Mouse (Mus musculus) layer of hippocampus, adult 9-11 months (tissue): ENCODE data around the gene Foxred1.

ENCODE experiments used
- DNase-seq: peaks from one replicate; pipeline ENCODE4 v3.0.0; 2022

Foxred1 gene

GRCm38 (mm10) chr9:35188700-35189099 is 22.2 kb downstream of the Foxred1 start:
- peak; percentile 60 for DNase-seq

DNA sequence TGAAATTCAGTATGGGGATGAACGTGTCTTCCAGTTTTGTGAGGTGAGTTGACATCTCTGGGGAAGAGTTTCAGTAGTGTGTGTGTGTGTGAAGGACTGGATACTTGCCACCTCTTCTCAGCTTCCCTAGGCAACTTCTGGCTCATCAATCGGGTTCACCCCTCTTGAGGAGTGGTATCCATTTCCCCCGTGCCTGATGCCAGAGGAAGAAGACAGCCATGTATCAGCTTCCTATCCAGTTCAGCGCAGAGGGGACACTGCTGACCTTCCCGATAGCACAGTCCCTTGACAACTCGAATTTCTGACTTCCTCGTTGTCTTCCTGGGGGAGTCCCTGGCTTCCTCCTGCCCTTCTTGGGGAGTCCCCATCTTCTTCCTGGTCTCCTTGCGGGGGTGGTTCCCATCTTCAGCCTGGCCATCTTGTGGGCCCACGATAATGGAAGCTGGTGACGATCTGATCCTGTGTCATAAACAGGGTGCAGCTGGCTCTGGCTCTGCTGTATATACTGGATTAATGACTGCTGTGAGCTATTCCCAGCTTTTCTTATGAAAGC is 23.4 kb downstream of the Foxred1 start:
- no peak for DNase-seq

DNA sequence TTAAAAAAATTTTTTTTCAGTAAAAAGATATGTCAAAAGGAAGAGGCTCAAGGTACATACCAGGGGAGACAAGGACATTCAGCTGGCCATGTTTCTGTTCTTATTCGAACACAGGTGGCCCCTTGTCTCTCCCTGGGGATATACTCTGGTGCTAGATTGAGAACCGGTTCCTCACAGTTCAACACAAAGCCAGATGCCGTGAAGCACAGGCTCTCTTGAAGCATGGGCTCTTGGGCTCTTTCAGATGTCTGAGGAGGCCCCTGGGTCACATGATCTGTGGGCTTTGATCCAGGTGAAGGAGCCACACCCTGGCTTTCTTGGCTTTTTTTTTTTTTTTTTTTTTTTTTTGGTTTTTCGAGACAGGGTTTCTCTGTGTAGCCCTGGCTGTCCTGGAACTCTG is 24.4 kb downstream of the Foxred1 start:
- DNase-seq, result no peak

DNA sequence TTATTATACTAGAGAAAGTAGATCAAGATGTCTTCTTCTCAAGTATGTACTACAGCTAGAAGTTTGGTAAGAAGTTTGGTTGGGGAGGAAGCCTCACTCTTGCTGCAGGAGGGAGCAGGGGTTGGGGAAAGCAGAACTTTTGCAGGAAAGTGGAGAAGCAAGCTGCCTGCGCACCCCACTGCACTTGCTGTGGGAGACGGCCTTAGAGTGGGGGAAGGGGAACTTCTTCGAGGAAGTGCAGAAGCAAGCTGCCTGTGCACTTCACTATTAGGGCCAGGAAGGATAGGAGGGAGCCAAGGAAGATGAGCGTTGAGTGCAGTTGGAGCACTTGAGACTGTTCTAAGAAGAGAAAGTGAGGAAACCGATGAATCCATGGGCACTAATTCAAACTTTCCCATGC is 27.5 kb downstream of the Foxred1 start:
- DNase-seq, result no peak

GRCm38 (mm10) chr9:35182832-35183231 is 28.0 kb downstream of the Foxred1 start:
- DNase-seq, result no peak

DNA sequence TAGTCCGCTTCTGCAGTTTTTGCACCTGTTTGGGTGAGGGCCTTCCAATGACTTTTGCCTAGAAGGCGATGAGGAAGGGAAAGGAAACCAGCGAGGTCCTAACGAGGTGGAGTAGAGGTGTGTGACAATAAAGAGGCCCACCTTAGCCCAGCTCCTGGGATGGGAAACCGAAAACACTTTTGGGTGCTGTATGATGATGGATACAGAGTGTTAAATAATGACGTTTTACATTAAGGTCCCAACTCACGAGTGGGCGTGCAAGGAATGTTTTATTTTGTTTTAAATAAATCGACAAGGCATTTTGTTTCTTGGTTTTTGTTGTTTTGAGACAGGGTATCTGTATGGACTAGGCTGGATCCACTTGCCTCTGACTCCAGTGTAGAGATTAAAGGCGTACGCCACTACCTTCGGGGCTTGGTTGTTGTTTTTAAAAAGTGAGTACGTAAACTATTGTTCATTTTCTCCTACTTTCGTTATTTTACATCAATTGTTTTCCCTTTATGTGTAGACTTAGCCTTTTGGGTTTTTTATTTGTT is 34.7 kb downstream of the Foxred1 start:
- DNase-seq, result no peak

DNA sequence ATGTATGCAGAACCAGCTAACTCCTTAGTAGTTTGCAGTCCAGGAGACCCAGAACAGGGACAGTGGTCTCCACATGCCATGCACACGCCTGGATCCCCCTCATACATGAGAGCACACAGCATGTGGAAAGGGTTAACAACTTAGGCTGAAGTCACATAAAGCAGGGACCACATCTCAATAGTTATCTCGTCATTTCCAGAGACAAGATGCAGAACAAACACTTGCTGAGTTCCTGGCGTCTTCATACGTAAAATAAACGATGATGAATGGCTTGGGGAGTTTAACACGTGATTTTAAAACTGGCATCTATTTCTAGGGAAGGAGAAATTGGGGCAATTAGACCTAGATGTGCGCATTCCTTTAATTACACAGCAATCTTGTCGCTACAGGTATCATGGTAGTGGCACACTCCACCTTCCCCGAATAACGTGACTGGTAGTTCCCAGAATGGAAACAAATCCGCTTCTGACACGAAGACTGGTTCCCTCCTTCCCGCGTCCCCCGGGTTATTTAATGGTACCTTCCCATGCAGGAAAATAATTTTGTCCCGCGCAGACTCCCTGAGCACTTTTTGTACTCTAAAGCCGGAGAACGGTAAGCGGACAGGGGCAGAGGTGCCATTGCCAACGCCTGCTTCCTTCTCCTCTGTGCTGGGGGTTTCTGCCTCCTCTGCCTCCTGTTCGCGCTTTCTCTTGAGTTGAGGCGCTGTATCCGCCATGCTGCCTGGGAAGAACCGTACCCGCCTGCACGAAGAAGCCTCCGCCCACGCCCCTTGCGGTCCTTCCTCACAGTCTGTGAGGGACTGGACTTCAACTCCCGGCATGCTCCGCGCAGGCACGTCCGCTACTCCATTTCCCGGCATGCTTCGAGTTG is 35.4 kb downstream of the Foxred1 start, which contains the start of gene Dcps:
Dcps (minus strand) TSS at position 811 of the 873 bp plus-strand sequence.
- DNase-seq, result peak; percentile 97

DNA sequence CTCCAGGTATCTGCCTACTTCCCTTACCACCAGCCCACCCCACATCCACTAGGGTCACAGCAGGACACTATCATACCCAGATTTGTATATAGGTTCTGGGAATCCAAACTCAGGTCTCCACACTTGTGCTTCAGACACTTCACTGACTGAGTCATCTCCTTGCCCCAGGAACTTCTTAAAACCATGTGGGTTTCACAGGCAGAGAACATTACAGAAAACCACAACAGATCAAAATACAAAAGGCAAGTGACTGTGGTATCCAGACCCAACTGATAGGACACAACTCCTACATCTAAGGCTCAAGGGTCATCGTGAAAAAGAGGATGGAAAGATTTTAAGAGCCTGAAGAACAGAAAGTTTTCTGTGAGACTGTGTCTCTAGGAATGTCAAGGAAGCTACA is 37.5 kb downstream of the Foxred1 start:
- no peak for DNase-seq

DNA sequence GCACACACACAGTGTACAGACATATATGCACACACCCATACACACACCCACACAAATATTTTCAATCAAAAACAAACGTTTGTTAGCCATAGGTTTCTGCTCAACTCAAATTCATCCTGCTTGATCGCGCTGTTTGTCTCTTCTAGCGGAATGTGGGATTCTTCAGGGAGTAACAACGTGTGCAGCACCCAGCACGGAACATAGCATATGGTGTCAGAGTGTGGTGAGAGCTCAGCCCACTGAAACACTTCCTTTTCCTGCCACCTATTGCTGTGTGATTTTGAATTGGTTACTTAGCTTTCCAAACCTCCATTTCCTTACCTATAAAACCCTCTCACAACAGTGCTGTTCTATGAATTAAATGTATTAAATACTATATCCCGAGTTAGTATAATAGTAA is 40.8 kb downstream of the Foxred1 start:
- peak; percentile 30 for DNase-seq

DNA sequence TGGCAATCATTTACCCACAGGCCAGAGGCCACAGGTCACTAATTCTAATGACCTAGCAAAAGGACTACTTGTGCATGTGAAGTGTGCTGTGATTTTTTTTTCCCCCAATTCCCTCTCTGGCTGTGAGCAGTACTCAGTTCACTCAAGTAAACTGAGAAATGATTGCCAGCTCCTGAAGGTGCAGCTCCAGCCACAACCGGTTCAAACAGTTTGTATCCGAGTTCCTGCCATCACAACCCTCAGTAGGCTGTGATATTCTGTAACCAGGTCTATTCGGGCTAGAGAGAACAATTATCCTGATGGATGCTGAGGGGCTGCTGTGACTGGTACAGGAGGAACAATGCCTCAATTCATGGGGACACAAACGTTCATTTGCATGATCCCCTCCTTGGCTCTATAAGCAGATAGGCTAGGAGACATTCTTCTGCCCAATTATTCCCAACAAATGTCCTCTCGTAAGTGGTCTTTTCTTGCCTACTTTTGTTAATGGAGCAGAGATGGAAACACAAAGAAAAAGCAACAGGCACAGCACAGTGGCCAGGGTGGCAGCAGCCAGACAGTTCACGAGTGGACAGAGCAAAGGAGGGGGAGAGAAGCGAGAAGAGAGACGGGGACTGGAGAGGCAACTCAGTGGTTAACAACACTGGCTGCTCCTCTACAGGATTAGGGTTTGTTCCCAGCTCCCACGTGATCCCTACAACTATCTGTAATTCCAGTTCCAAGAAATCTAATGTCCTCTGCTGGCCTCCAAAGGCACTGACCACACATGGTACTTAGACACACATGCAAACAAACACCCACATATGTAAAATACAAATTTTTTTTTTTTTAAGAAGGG is 43.8 kb downstream of the Foxred1 start:
- DNase-seq, result peak; percentile 38

- no peak for DNase-seq
These were observed 44.6 kb downstream of the Foxred1 start for GRCm38 (mm10) chr9:35166144-35166797.

DNA sequence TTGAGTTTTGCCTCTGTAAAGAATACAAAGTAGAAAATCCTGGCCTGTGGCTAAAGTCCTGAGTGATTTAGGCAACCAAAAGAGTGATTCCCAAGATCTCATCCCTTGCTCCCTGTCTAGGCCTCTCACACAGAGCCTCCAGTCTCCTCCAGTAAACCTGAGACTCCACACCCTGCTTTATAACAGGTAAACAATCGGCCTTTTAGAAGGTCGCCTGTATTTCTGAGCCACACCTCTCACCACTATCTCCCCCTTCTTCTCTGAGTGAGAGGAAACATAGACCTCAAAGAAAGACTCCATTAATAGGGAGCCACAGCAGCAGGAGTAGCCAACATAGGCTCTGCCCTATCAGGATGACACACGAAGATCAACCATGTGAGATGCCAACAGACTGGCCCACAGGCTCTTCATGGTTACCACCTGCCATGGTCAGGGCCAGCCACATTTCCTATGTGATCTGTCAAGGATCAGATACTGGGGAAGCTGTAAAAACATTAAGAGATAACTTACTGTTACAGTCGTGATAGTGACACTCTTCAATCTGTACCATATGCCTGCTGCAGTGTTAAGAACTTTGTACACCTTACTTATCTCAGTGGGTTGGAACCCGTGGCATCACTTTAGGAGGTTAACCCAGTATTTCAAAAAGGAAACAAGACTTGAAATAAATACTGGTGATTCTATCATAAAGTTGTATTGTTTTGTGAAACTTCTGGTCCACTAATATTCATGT is 46.5 kb downstream of the Foxred1 start:
- no peak for DNase-seq

DNA sequence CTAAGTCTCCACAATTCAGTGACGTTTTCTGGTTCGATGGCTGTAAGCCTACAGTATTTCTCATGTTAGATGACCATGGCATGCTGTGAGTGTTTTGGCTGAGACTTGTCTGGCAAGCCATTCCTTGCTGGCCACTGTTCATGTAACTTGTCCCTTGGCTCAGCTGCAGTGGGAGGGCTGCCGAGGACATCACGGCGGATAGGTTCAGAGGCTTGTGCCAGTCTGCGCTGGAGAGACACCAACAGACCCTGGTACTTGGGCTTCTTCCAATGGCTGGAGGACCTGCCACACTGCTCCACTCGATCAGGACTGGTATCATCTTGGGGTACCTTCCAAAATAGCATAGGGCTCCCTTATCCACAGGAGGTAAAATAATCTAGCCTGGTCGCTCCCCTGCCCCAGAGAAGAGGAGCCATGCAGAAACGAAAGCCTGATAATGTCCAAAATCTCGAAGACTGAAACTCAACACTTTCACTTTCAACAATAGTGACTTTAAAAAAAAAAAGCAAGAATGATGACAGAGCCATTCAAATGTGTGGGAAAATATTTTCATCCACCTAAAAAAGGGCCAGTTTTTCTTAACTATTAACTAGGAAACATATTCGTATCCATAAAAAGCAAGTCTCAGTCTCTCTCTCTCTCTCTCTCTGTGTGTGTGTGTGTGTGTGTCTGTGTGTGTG is 47.7 kb downstream of the Foxred1 start:
- DNase-seq, result no peak

DNA sequence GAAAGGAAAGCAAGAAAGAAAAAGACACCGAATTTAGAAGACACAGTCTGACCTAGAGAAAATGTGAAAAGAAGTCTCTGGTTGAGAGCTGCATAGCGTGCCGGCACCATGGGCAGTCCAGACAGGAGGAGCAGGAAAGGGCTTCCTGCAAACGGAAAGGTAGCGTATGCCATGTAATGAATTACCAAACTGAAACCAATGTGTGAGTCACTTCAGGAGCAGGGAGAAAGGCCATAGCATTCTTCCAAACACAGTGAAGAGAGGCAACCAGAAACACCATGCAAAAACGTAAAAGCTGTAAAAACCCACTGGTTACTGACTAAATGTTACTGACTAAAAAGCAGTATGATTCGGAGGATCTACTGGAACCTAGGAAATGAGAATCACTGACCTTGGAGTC is 49.1 kb downstream of the Foxred1 start:
- DNase-seq, result no peak

- no peak for DNase-seq
These were observed 50.2 kb downstream of the Foxred1 start for GRCm38 (mm10) chr9:35160662-35161061.

DNA sequence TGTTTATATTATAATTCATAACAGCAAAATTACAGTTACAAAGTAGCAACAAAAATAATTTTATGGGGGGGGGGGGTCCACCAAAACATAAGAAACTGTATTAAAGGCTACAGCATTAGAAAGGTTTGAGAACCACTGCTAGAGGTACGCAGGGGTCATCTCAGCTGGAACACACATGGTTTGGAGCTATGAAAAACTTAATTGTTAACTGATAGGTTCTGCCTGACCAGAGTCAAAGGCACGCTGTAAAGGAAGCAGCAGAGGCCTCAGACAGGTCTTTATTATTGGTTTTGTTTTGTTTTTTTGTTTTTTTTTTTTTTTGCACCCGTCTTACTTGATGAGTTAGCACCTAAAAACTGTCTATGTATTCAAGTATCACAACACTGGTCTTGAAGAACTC is 52.4 kb downstream of the Foxred1 start:
- DNase-seq, result no peak

DNA sequence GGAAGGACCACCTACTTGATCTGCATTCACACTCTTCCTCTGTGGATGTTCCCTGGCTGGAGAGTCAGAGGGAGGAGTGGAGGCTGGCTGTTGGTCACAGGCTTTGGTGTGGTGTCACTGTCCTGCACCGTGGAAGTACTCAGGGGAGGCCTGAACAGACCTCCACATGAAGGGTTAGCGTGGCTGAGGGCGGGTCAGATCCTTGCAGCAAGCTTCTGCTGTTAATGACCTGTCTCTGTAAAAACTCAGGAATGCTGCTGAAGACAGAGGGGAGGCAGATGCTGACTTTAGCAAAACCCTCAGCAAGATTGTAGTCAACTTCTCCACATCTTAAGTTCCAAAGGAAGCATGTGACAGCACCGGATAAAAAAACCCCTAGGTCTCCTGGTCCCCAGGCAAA is 54.0 kb downstream of the Foxred1 start:
- DNase-seq, result no peak

GRCm38 (mm10) chr9:35156002-35156710 is 54.7 kb downstream of the Foxred1 start:
- peak; percentile 52 for DNase-seq
